Mouse (Mus musculus) small intestine, adult 2 months (tissue): Measurements from ENCODE around the gene Ak2.

ENCODE experiments used
- CTCF ChIP-seq: fragments of 200-500 bp; IDR thresholded peaks from 2 replicates; pipeline ENCODE4 v1.5.1; 2012; ENCODE audit warnings: low read depth, mild to moderate bottlenecking, control low read depth, inconsistent platforms, low read length, moderate library complexity, mixed read lengths; ENCODE audit not compliant: insufficient replicate concordance, insufficient read length; ENCODE audit errors: extremely low read depth
- POLR2A ChIP-seq: fragments of 200-500 bp; IDR thresholded peaks from 2 replicates; pipeline ENCODE4 v1.6.1; 2012; ENCODE audit warnings: low read depth, mild to moderate bottlenecking, control low read depth, inconsistent platforms, low read length, moderate library complexity

DNA sequence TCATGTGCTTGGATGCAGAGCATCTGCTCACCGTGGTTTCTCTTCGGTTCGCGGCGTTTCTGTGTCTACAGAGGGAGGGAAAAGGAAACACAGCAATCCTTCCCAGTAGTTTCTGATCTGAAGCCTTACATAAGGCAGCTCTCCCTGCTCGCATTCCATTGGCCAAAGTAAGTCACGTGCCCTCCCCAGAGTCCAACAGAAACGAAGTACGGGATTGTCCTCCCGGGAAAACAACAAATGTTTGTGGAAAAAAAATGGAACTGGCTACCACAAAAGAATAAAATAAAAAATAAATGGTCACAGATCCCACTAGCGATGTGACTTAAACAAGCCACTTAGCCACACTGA, 10.0 kb upstream of the Ak2 start:
- TF ChIP-seq POLR2A, result no peak
- no peak for TF ChIP-seq CTCF
